Mouse (Mus musculus) liver, postnatal 0 days (tissue): Measurements from ENCODE around the gene Arhgap30.

ENCODE experiments used
- CTCF ChIP-seq: sonication (generic); IDR thresholded peaks from 2 replicates; pipeline ENCODE4 v1.5.1; 2016; ENCODE audit warnings: antibody characterized with exemption, low read depth
- EP300 ChIP-seq: IDR thresholded peaks from 2 replicates; pipeline ENCODE4 v1.6.1; 2016; ENCODE audit warnings: antibody characterized with exemption, low read depth, mild to moderate bottlenecking

DNA sequence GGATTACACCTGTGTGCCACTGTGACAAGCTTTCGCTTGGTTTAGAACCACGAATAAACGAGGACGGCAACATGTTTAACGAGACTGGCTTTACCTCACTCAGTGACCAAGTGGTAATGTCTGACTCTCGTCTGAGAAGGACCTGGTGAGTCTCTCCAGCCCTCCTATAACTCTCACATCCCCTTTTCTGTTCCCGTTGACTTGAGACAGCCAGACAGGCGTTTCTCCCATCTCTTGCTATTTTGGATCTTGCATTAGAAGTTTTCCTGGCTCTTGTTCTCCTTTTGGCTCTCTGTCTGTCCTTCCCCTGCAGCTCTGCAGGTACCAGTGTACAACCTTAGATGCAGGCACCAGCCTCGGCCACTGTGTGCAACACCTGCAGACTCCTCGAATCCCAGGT, 62.2 kb downstream of the Arhgap30 start:
- TF ChIP-seq CTCF (no peak), EP300 (no peak)
